Mouse (Mus musculus) left cerebral cortex, postnatal 25 days (tissue): ENCODE results near the gene Gm49403. TPM values are rescaled to one million over a fixed set of nuclear protein-coding genes. Genes with fewer than 3 reads are reported as not detected.
A peak's percentile ranks its signal among the peaks of the same experiment; 100 is the strongest.
"Not testable (repeated sequence)": the region's sequence is repeated elsewhere in the genome, so short reads cannot be mapped to it uniquely, and the experiment has no call there.

Experiments used
- DNase-seq, 2 experiments: peaks; one replicate each; pipeline ENCODE4 v3.0.0; 2022; ENCODE audit warnings: low spot score in 2 of 2, mixed read lengths in 1 of 2
- intact Hi-C: fragments of 180-260 bp; cut with DNase I; formaldehyde crosslinking; loops from one replicate; pipeline ENCODE4 v1.15.1; 2025
- total RNA-seq, 2 experiments: library from RNA; stranded (reverse); gene quantifications; 2 replicates each; pipeline ENCODE4 v1.2.3; 2021

Gene Gm49403
- total RNA-seq, 2 experiments from 2014 or later = not detected

DNA sequence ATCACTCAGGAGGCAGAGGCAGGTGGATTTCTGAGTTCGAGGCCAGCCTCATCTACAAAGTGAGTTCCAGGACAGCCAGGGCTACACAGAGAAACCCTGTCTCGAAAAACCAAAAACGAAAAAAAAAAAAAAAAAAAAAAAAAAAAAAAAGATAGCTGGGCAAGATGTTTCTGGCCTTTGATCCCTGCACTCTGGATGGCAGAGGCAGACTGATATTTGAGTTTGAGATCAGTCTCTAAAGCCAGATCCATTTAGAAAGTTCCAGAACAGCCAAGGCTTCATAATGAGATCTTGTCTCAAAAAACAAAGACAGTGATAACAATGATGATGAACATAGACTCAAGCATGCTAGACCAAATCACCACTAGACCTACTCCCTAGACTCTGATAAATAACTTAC, 13.3 kb upstream of the Gm49403 start:
- intact Hi-C loops, DNase-seq: not testable (repeated sequence)

DNA sequence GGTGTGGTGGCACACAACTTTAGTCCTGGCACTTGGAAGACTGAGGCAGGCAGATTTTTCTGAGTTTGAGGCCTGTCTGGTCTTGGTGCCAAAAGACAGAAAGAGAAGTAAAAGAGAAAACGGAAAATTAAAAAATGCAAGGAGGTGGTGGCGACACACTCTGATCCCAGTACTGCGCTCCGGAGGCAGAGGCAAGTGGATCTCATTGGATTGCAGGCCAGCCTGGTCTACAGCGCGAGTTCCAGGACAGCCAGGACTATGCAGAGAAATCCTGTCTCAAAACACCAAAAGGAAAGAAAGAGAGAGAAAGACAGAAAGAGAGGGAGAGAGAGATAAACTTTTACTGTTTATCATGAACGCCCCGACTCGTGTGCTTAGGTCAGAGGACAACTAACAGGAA, 12.9 kb upstream of the Gm49403 start:
- intact Hi-C loops = no loop called here

DNA sequence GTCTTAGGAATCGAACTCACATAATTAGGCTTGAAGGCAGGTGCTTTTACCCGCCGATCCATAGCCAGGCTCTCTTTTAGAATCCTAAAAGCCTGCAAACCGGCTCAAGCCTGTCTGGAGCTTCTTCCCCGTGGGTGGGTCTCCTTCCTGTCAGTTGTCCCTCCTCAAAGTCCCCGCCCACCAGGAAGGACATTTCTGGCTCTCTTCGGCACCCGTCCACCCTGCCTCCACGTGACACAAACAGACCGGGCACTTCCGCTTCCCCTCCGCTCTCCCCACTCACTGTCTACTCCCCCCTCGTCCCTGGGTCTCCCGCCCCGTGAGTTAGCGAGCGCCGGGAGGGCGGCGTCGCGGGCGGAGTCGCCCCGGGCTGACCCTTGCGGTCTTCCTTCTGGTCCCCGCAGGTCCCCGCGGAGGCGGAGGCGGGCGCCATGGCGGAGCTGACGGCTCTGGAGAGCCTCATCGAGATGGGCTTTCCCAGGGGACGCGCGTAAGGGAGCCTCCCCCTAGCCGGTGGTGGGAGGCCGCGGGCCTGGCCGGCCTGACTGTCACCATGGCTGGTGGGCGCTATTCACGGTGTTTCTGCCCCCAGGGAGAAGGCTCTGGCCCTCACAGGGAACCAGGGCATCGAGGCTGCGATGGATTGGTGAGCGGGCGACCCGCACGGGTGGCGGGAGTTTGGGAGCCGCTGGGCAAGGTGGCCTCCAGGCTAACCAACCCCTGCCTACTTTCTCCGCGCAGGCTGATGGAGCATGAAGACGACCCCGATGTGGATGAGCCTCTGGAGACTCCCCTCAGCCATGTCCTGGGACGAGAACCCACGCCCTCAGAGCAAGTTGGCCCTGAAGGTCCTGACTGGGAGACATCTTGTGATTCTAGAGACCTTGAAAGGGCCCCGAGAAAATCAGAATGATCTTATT, 12.2 kb upstream of the Gm49403 start, which contains the start of gene Ubxn1:
TSS of gene Ubxn1 (plus strand) at position 230 of the 920 bp plus-strand sequence.
- peak; percentile 96 to 99 for DNase-seq
- intact Hi-C loops = no loop called here

More for the DNA sequence above, 12.9 kb upstream of the Gm49403 start:
- DNase-seq = no peak

DNA sequence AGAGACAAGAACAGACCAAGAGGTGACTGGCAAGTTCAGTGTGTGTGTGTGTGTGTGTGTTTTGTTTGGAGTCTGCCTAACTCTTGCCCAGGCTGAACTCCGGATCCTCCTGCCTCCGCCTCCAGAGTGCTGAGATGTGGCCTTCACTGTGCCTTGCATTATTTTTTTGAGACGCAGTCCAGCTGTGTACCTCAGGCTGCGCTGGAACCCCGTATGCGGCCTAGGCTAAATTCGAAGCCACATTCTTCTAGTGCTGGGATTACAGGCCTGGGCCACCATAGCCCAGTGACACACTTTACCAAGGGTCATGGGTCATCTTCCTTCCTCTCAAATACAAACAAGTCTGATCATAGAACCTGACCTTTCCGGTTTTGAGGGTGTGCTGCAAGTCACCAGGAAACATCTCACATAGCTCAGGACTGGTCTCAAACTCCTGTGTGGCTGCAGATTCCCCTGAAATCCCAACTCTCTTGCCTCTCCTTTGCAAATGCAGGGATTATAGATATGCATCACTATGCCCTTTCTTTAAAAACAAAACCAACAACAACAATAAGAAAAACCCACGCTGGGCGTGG, 11.4 kb upstream of the Gm49403 start:
- intact Hi-C loops = no loop called here
- DNase-seq = no peak

DNA sequence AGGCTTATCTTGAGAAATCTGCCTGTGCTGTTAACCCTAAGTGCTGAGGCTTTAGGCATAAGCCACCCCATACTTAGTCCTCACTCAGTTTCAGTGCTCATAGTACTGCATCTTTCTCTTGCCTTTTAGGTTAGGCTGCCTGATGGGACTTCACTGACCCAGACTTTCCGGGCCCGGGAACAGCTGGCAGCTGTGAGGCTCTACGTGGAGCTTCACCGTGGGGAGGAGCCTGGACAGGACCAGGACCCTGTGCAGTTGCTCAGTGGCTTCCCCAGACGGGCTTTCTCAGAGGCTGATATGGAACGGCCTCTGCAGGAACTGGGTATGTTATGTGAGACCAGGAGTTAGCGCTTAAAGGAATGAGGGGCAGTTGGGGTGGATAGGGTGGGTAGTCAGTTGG, 8.7 kb upstream of the Gm49403 start:
- intact Hi-C loops = no loop called here
- no peak for DNase-seq

DNA sequence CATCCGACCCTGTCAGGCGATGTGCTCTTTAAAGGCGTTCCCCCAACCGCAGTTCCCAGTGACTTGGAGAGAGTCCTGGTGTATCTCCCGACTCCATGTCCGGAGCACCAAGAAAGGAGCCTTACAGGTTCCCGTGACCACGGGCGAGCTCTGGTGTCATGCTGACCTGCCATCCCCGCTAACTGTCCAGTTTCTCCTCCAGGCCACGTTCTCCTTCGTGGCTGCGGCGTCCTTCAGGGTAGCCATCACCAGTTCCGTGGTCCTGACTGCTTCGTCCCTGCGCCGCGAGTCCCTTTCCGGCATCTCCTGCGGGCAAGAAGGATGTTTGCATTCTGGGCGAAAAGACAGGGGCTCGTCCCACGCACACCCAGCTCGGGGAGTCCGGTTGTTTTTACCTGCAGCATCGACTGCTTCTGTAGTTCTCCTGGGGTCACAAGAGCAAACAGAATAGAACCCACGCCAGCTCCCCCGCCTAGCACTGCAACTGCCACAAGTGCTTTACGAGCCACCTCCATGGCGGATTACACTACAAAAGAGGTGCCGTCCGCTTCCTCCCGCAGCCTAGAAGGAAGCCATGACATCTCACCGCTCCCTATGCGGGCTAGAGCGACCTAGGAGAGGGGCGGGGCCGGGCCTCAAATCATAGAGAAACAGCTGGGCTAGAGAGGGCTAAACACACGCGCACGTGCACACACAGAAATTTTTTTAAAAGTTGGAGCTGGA, 3.3 kb upstream of the Gm49403 start, which contains the start of gene Uqcc3:
TSS of gene Uqcc3 (minus strand) at position 613 of the 723 bp plus-strand sequence.
- intact Hi-C loops = no loop called here
- DNase-seq = peak; percentile 89 to 93

DNA sequence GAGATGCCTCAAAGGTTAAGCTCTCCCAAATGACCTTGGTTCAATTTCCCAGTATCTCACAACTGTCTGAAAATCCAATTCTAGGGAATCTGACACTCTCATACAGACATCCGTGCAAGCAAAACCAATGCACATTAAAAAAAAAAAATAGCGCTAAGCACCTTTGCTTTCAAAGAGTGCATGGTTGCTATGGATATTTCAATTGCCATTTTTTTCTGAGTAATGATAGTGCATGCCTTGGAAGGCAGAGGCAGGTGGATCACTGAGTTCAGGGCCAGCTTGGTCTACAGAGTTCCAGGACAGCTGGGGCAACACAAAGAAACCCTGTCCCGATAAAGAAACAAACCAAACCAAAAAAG, 2.7 kb upstream of the Gm49403 start:
- no peak for DNase-seq
- intact Hi-C loops = no loop called here

DNA sequence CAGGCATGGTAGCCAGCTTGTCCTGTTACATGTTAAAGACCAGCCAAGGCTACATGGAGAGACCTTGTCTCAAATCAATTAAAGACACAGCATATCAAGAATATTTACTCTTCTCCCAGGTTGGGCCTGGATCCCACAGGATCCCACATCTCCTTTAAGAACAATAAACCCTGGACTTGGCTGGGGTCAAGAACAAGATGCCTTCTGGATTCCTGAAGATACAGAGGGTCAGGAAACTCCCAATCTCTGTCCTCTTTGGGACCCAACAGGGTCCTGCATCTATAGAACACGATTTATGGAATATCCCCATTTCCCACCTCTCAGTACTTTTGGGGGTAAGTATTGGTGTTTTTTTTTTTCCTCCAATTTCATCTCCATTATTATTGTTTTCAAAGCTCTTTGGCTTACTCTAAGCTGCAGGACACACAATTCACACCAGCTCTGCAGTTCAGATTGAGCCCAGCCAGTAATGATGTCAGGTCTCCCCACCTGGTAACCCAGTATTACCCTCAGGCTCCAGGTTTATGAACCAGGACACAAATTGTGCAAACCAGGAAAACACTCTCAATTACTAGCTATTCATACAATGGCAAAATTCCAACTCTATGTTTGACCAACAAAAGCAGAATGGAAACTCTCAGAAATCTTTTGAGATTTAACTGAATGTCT, 3.3 kb downstream of the Gm49403 start:
- intact Hi-C loops = loop anchor here (5.0 kb wide), 1 partner anchor 45 kb away; no protein-coding TSS in a partner anchor
- DNase-seq = no peak

DNA sequence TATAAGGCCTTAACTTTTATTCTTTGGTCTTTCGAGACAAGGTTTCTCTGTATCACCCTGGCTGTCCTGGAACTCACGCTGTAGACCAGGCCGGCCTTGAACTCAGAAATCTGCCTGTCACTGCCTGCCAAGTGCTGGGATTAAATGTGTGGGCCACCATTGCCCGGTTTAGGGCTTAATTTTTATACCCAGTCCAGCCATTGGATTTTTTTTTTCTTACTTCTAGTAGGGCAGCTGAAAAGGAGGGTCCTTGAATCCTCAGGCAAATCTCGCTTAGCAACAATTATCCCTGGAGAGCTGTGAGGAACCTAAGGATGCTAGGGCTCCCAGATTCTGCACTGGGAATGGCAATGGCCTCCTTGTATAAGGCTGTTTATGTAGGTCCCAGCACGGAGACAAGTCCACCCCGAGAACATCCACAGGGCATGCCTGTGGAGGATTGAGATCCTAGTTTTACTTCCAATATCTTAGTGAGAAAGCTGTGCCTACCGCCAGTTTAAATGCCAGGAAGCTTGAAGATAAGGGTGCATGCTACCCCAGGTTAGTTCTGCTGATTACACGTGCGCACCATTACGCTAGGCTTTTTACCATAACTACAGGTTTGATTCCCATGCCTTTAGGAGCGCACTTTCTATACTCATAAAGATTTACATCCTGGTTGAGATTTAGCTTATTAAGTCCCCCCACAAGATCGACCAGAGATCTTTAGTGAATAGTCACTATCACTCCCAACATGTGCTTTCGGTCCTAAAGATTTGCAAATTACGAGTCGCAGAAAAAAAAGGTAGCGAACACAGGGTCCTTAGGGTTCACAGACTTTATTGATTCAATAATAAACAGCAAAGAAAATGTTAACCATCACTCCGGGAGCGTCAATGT, 4.1 kb downstream of the Gm49403 start:
- no peak for DNase-seq
- intact Hi-C loops = loop anchor here (5.0 kb wide), 1 partner anchor 46 kb away; no protein-coding TSS in a partner anchor

DNA sequence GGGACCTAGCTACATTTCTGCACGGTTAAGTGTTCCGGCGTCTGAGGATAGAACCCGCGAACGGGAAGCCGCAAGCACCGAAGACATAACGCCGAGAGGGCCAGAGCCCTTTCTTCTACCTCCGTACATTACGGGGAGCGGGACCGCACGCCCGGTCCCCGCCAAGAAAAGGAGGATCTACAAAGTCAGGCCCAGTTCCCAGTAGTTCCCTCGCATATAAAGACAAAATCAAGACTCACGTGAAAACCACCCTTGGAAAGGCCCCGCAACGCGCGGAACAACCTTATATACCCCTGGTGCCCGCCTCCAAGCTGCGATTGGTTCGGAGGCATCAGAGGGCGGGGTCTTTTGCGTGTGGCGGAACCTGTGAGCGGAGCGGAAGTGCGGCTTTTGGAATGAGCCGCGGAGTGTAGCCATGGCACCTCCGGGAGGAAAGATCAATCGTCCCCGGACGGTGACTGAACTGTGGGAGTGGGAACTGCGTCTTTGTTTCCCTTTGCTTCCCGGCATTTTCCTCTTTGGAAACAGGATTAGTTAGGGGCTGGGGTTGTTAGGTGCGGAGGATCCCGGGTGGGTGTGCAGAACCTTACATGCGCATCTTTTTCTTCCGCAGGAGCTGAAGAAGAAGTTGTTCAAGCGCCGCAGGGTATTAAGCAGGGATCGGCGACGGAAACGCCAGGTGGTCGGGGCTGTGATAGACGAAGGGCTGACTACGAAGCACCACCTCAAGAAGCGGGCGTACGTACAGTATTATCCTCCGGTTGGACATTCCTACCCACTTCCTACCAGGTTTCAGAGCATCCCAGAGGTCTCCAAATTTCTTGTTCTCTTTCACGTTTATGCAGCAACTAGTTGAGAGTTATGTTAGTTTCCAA, 5.0 kb downstream of the Gm49403 start, which contains the start of the genes 1810009A15Rik and Gm49416:
TSS of gene 1810009A15Rik (plus strand) at position 343 of the 875 bp plus-strand sequence.
TSS of gene Gm49416 (plus strand) at position 416 of the 875 bp plus-strand sequence.
- intact Hi-C loops = loop anchor here (5.0 kb wide), 1 partner anchor 46 kb away; no protein-coding TSS in a partner anchor
- DNase-seq = peak; percentile 93 to 97

DNA sequence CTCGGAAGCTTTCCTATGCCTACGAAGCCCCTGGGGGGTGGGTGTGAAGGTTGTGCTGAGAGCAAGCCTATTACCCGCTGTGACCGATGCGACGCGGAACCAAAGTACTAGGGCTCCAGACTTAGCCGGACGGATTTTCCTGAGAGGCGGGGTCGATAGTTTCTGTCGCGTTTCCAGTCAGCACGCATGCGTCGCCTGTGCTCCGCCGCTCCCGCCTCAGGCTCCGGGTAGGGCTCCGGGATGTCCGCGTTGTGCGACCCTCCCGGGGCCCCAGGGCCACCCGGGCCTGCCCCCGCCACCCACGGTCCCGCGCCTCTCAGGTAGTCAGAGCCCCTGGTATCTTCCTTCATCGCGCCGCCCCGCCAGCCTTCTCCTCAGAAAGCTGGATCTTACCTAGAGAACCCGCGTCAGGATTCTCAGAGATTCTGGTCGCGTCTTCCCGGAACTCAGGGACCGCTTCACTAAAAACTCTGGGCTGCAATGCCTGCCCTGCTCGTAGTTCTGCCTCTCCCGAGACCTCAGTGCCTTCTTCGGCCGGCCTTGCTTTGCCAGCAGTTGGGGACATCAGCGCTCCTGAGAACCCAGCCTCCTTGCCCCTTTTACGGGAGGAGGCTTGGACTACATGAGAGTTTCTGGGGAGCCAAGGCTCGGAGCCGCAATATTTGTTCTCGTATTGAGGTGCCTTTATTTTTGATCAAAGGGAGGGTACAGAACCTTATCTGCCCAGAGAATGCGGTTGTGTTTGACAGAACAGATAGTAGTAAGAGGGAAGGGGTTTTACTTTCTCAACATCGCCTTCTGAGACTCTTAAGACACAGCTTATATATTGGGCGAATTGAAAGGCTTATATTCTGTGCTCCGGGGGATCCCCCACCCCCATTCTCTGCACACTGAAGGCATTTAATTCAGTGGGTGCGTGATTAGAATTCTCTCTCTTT, 9.4 kb downstream of the Gm49403 start, which contains the start of gene Ints5:
TSS of gene Ints5 (plus strand) at position 177 of the 938 bp plus-strand sequence.
- intact Hi-C loops = no loop called here

DNA sequence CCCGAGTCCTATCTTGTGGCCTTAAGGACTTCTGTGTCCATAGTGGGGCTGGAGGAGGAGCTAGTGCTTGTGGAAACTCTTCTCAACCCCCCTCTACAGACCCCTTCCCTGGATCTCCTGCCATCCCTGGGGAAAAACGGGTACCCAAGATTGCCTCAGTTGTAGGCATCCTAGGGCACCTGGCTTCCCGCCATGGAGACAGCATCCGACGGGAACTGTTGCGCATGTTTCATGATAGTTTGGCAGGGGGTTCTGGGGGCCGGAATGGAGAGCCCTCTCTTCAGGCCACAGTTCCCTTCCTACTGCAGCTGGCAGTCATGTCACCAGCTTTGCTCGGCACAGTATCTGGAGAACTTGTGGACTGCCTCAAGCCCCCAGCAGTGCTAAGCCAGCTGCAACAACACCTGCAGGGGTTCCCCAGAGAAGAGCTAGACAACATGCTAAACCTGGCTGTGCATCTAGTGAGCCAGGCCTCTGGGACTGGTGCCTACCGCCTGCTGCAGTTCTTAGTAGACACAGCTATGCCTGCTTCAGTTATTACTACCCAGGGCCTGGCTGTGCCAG, 11.7 kb downstream of the Gm49403 start:
- intact Hi-C loops = loop anchor here (5.0 kb wide), 1 partner anchor 57 kb away; the partner anchor contains the start of gene Tut1
- no peak for DNase-seq

More for the DNA sequence above, 9.4 kb downstream of the Gm49403 start, which contains the start of gene Ints5:
- peak; percentile 84 to 89 for DNase-seq

DNA sequence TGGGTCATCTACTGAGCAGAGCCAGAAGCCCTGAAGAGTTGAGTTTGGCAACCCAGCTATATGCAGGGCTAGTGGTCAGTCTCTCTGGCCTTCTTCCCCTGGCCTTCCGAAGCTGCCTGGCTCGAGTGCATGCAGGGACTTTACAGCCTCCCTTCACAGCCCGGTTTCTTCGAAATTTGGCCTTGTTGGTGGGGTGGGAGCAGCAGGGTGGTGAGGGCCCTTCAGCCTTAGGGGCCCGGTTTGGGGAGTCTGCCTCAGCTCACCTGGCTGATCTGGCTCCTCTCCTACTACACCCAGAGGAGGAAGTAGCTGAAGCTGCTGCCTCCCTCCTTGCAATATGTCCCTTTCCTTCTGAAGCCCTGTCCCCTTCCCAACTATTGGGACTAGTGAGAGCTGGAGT, 12.5 kb downstream of the Gm49403 start:
- intact Hi-C loops = loop anchor here (5.0 kb wide), 1 partner anchor 56 kb away; the partner anchor contains the start of gene Tut1

DNA sequence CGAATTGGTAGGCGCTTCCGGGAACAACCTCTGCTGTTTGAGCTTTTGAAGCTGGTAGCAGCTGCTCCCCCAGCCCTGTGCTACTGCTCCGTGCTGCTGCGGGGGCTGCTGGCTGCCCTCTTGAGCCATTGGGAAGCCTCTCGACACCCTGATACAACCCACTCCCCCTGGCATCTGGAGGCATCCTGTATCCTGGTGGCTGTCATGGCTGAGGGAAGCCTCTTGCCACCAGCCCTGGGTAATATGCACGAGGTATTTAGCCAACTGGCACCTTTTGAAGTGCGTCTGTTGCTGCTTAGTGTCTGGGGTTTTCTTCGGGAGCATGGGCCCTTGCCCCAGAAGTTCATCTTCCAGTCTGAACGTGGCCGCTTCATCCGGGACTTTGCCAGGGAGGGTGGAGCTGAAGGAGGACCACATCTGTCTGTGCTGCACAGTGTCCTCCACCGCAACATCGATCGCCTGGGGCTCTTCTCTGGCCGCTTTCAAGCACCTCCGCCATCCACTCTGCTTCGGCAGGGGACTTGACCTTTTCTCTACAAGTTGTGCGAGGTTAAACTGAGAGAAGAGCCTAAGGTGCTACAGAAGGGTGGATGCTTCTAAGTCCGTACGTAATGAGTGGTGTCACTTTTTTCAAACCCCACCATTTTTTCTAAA, 13.6 kb downstream of the Gm49403 start:
- intact Hi-C loops = loop anchor here (5.0 kb wide), 1 partner anchor 55 kb away; the partner anchor contains the start of gene Tut1
- DNase-seq = peak; percentile 30 to 33

More for the DNA sequence above, 12.5 kb downstream of the Gm49403 start:
- not testable (repeated sequence) for DNase-seq
